Mouse (Mus musculus): Measurements from ENCODE around the gene Slc10a1. TPM values are rescaled to one million over a fixed set of nuclear protein-coding genes. Genes with fewer than 3 reads are reported as not detected.

Gene Slc10a1
- polyA plus RNA-seq, 1 experiment from 2014 or later = 0.61 TPM

GRCm38 (mm10) chr12:80939165-80939564, 29.3 kb downstream of the Slc10a1 start:
- no peaks in the 10 kb centered on the region for H3K36me3 ChIP-seq
- H3K4me3 ChIP-seq = no peak overlapping the region
- H3K4me1 ChIP-seq = no peaks in the 10 kb centered on the region
- no peaks in the 10 kb centered on the region for H3K9me3 ChIP-seq
- H3K4me2 ChIP-seq (replicated peaks) = no peak overlapping the region
- ATAC-seq (replicated peaks) = no peak
- H3K27ac ChIP-seq (replicated peaks) = no peak overlapping the region
- no peaks in the 10 kb centered on the region for H3K27me3 ChIP-seq
- no peak overlapping the region for H3K9ac ChIP-seq (replicated peaks)
- 77% methylated on average over 4 of the region's 4 CpGs for WGBS

DNA sequence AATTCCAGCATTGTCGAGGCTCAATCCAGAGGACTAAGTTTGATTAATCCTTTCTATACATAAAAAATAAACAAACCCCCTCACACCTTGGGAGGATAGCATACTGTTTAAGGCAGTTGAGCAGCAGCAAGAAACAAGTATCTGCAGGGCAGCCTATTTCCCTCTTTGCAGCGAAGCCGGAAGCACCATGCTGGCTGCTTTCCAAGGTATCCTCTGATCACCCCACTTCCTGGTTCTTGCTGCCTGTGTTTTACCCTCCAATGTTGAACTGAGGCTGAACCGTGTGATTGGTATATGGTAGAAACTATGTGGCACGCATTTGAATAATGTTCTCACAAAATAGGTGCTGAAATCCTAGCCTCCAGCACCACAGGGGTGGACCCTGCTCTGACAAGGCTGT, 29.9 kb downstream of the Slc10a1 start:
- no peak overlapping the region for H3K27ac ChIP-seq (replicated peaks)
- H3K27me3 ChIP-seq = no peaks in the 10 kb centered on the region
- no peak overlapping the region for H3K4me3 ChIP-seq
- no peaks in the 10 kb centered on the region for H3K9me3 ChIP-seq
- H3K36me3 ChIP-seq = no peaks in the 10 kb centered on the region
- no peak overlapping the region for H3K9ac ChIP-seq (replicated peaks)
- no peak for ATAC-seq (replicated peaks)
- WGBS = 72% methylated on average over 5 of the region's 5 CpGs
- H3K4me1 ChIP-seq = no peaks in the 10 kb centered on the region
- no peak overlapping the region for H3K4me2 ChIP-seq (replicated peaks)

- H3K4me2 ChIP-seq (replicated peaks) = no peak overlapping the region
- no peaks in the 10 kb centered on the region for H3K36me3 ChIP-seq
- H3K9me3 ChIP-seq = no peaks in the 10 kb centered on the region
- no peaks in the 10 kb centered on the region for H3K27me3 ChIP-seq
- no peak overlapping the region for H3K27ac ChIP-seq (replicated peaks)
- no peak for ATAC-seq (replicated peaks)
- no peak overlapping the region for H3K4me3 ChIP-seq
- no peaks in the 10 kb centered on the region for H3K4me1 ChIP-seq
- WGBS = 68% methylated on average over 9 of the region's 9 CpGs
- H3K9ac ChIP-seq (replicated peaks) = no peak overlapping the region
Measured at GRCm38 (mm10) chr12:80937331-80938029, 31.0 kb downstream of the Slc10a1 start.

DNA sequence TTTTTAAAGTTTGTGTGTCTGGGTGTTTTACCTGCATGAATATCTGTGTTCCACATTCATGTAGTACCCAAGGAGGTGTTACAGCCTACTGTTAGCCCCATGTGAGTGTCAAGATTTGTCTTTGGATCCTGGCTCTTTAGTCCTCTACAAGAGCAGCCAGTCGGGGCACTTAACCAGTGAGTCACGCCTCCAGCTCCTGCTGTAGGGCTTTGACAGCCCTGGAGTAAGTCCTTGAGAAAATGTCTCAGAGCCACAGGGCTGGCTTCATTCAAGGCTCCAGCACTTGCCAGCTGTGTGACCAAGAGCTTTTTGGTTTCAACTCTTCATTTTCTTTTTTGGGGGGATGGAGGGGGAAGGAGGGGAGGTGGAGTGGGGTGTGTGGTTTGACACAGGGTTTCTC, 31.8 kb downstream of the Slc10a1 start:
- WGBS = 77% methylated on average over 2 of the region's 2 CpGs
- no peaks in the 10 kb centered on the region for H3K27me3 ChIP-seq
- H3K4me3 ChIP-seq = no peak overlapping the region
- H3K36me3 ChIP-seq = no peaks in the 10 kb centered on the region
- H3K4me1 ChIP-seq = no peaks in the 10 kb centered on the region
- no peaks in the 10 kb centered on the region for H3K9me3 ChIP-seq
- no peak for ATAC-seq (replicated peaks)
- no peak overlapping the region for H3K4me2 ChIP-seq (replicated peaks)
- H3K9ac ChIP-seq (replicated peaks) = no peak overlapping the region
- H3K27ac ChIP-seq (replicated peaks) = no peak overlapping the region

GRCm38 (mm10) chr12:80932865-80933264, 35.6 kb downstream of the Slc10a1 start:
- Histone ChIP-seq H3K27ac (replicated peaks) (no peak overlapping the region), H3K4me1 (no peaks in the 10 kb centered on the region), H3K4me2 (replicated peaks) (no peak overlapping the region), H3K4me3 (no peak overlapping the region), H3K36me3 (no peaks in the 10 kb centered on the region), H3K9me3 (no peaks in the 10 kb centered on the region), H3K9ac (replicated peaks) (no peak overlapping the region), H3K27me3 (no peaks in the 10 kb centered on the region)
- 97% methylated on average over 1 of the region's 1 CpGs for WGBS
- no peak for ATAC-seq (replicated peaks)

DNA sequence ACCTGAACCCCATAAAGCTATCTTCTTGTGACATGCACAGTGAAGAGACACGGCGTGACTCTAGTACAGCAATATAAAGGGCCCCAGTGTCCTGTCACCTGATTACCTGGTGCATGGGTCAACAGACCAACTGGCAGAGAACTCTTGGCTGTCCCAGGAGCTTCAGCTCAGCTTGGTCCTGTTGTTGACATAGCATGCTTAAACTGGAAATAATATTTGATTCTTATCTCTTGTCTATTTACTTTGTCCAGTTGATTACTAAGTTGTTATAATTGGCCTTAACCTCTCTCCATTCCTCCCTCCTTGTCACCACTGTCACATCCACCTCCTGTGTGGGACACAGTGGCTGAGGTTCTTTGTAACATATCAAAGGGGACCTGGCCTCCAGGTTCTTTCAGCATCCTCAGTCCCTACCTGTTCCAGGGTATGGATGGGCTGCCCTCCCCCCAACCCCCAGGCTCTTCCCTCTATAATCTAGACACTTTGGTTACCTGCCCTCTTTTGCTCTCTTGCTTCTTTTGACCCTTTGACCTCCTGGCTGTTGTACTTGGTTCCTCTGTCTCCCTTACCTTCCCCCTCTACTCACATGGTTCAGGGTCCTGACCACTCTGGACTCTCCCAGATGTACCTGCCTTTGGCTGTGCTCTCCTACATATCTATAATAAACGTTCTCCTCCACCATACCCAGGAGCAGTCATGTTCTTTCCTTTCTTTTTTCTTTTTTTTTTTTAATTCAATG, 36.9 kb downstream of the Slc10a1 start:
- H3K27me3 ChIP-seq = no peaks in the 10 kb centered on the region
- WGBS = 84% methylated on average over 3 of the region's 3 CpGs
- H3K4me3 ChIP-seq = no peak overlapping the region
- no peaks in the 10 kb centered on the region for H3K36me3 ChIP-seq
- no peak for ATAC-seq (replicated peaks)
- H3K9me3 ChIP-seq = no peaks in the 10 kb centered on the region
- no peak overlapping the region for H3K4me2 ChIP-seq (replicated peaks)
- no peak overlapping the region for H3K9ac ChIP-seq (replicated peaks)
- no peaks in the 10 kb centered on the region for H3K4me1 ChIP-seq
- H3K27ac ChIP-seq (replicated peaks) = no peak overlapping the region

- Histone ChIP-seq H3K4me2 (replicated peaks) (no peak overlapping the region), H3K27ac (replicated peaks) (no peak overlapping the region), H3K4me1 (no peaks in the 10 kb centered on the region), H3K4me3 (no peak overlapping the region), H3K36me3 (no peaks in the 10 kb centered on the region), H3K9ac (replicated peaks) (no peak overlapping the region), H3K9me3 (no peaks in the 10 kb centered on the region), H3K27me3 (no peaks in the 10 kb centered on the region)
- ATAC-seq (replicated peaks) = no peak
- WGBS = 91% methylated on average over 7 of the region's 7 CpGs
Measured at GRCm38 (mm10) chr12:80930141-80930540, 38.4 kb downstream of the Slc10a1 start.

GRCm38 (mm10) chr12:80928881-80929280, 39.6 kb downstream of the Slc10a1 start:
- Histone ChIP-seq H3K27me3 (no peaks in the 10 kb centered on the region), H3K9me3 (no peaks in the 10 kb centered on the region), H3K4me3 (no peak overlapping the region), H3K27ac (replicated peaks) (no peak overlapping the region), H3K9ac (replicated peaks) (no peak overlapping the region), H3K4me1 (no peaks in the 10 kb centered on the region), H3K4me2 (replicated peaks) (no peak overlapping the region), H3K36me3 (no peaks in the 10 kb centered on the region)
- WGBS = 89% methylated on average over 3 of the region's 3 CpGs
- ATAC-seq (replicated peaks) = no peak

DNA sequence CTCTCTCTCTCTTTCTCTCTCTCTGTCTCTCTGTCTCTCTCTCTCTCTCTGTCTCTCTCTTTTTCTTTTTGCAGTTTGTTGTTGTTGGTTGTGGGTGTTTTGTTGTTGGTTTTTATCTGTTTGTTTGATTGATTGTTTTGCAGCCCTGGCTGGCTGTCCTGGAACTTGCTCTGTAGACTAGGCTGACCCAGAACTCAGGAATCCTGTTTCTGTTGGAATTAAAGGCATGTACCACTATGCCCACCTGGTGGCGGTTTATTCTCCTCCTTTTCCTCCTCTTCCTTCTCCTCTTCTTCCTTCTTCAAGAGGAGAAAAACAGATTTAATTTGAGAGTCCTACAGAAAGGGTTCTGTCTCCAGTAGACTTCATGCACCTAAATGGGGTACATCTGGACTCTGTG, 41.0 kb downstream of the Slc10a1 start:
- Histone ChIP-seq H3K27me3 (no peaks in the 10 kb centered on the region), H3K4me2 (replicated peaks) (no peak overlapping the region), H3K36me3 (no peaks in the 10 kb centered on the region), H3K9me3 (no peaks in the 10 kb centered on the region), H3K4me3 (no peak overlapping the region), H3K4me1 (no peaks in the 10 kb centered on the region), H3K9ac (replicated peaks) (no peak overlapping the region), H3K27ac (replicated peaks) (no peak overlapping the region)
- WGBS = 86% methylated on average over 1 of the region's 1 CpGs
- no peak for ATAC-seq (replicated peaks)

- Histone ChIP-seq H3K9ac (replicated peaks) (no peak overlapping the region), H3K27me3 (no peaks in the 10 kb centered on the region), H3K4me3 (no peak overlapping the region), H3K4me1 (no peaks in the 10 kb centered on the region), H3K4me2 (replicated peaks) (no peak overlapping the region), H3K9me3 (no peaks in the 10 kb centered on the region), H3K27ac (replicated peaks) (no peak overlapping the region), H3K36me3 (no peaks in the 10 kb centered on the region)
- no peak for ATAC-seq (replicated peaks)
- WGBS = 92% methylated on average over 4 of the region's 4 CpGs
Measured at GRCm38 (mm10) chr12:80926550-80926949, 42.0 kb downstream of the Slc10a1 start.

DNA sequence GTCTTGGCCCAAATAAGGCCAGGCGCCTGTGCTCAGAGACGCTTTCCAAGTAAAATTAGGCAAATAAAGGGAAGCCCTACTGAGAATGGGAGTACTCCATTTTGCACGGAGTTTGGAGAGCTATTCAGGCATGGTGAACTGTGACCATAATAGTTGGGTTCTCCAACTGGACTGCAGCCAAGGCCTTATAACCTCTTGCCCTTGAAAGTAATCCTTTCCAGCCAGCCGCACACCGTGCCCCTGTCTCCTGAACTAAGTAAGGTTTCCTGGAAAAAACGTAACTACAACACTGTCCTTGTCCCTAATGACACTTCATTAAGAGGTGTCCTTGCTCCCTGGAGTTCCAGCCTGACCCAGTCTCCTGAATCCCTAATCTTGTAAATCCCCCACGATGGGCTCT, 42.6 kb downstream of the Slc10a1 start:
- no peak for ATAC-seq (replicated peaks)
- Histone ChIP-seq H3K36me3 (no peaks in the 10 kb centered on the region), H3K9me3 (no peaks in the 10 kb centered on the region), H3K4me1 (no peaks in the 10 kb centered on the region), H3K4me2 (replicated peaks) (no peak overlapping the region), H3K9ac (replicated peaks) (no peak overlapping the region), H3K4me3 (no peak overlapping the region), H3K27me3 (no peaks in the 10 kb centered on the region), H3K27ac (replicated peaks) (no peak overlapping the region)
- 32% methylated on average over 7 of the region's 7 CpGs for WGBS

DNA sequence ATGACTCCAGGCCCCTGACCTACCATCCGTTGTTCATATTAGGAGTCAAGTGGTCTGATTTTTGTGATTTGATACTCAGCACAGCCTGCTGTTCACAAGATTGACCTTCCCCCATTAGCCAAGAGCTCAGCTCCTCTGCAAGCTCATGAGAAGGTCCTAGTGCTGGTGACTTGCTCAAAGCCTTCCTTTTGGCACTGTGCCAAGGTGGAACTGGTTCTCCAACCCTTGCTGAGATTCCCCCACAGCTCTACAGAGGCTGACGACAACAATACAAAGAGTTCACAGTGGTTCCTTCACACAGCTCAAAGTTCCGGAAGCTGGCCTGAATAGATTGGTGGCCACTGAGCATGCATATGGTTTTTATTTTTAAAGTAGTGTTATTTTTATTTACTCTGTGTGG, 44.3 kb downstream of the Slc10a1 start:
- H3K4me1 ChIP-seq = no peaks in the 10 kb centered on the region
- 59% methylated on average over 3 of the region's 3 CpGs for WGBS
- H3K9me3 ChIP-seq = no peaks in the 10 kb centered on the region
- H3K4me3 ChIP-seq = no peak overlapping the region
- no peak for ATAC-seq (replicated peaks)
- no peak overlapping the region for H3K27ac ChIP-seq (replicated peaks)
- H3K9ac ChIP-seq (replicated peaks) = no peak overlapping the region
- no peak overlapping the region for H3K4me2 ChIP-seq (replicated peaks)
- H3K27me3 ChIP-seq = no peaks in the 10 kb centered on the region
- H3K36me3 ChIP-seq = no peaks in the 10 kb centered on the region

DNA sequence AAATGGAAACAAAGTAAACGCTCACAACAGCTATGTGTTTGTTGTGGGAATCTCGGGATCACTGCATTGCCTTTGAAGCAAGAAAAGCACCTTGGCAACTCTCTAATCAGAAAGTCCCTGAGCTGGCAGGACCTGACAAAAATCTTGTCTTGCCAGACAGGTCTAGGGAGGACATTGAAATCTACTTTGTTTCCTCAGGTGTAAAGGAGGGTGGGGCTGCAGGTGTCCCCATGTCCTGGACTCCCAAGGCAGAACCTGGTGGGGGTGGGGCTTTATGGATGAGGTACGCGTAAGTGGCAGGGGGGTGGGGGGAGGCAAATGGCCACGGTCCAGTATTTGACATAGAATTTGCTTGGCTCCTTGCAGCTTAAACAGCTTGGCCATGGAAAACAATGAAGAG, 44.9 kb downstream of the Slc10a1 start:
- Histone ChIP-seq H3K27me3 (no peaks in the 10 kb centered on the region), H3K4me2 (replicated peaks) (no peak overlapping the region), H3K27ac (replicated peaks) (no peak overlapping the region), H3K4me3 (no peak overlapping the region), H3K36me3 (no peaks in the 10 kb centered on the region), H3K4me1 (no peaks in the 10 kb centered on the region), H3K9ac (replicated peaks) (no peak overlapping the region), H3K9me3 (no peaks in the 10 kb centered on the region)
- WGBS = 61% methylated on average over 5 of the region's 5 CpGs
- ATAC-seq (replicated peaks) = no peak

Data from forebrain, embryonic 15.5 days (tissue).